Mouse (Mus musculus) fat pad, adult 2 months (tissue): ENCODE results near the gene Metrnl.

ENCODE experiments used
- DNase-seq: peaks from one replicate; pipeline ENCODE4 v3.0.0-alpha.2; 2011; ENCODE audit warnings: low read depth, low spot score; ENCODE audit errors: extremely low read depth

The Metrnl gene

GRCm38 (mm10) chr11:121701244-121701643 lies at the start of gene Metrnl:
TSS of gene Metrnl (plus strand) at chr11:121701544.
- no peak for DNase-seq

GRCm38 (mm10) chr11:121651556-121651955 lies 49.8 kb upstream of the Metrnl start:
- DNase-seq, result no peak

GRCm38 (mm10) chr11:121651983-121652382 lies 49.4 kb upstream of the Metrnl start:
- no peak for DNase-seq

- no peak for DNase-seq
These were observed 48.6 kb upstream of the Metrnl start for GRCm38 (mm10) chr11:121652547-121653305.

GRCm38 (mm10) chr11:121653631-121654030 lies 47.7 kb upstream of the Metrnl start:
- no peak for DNase-seq

GRCm38 (mm10) chr11:121654406-121654945 lies 46.9 kb upstream of the Metrnl start:
- DNase-seq, result no peak

GRCm38 (mm10) chr11:121655166-121655806 lies 46.1 kb upstream of the Metrnl start:
- no peak for DNase-seq

GRCm38 (mm10) chr11:121655807-121656511 lies 45.4 kb upstream of the Metrnl start:
- no peak for DNase-seq

- DNase-seq, result no peak
These were observed 43.2 kb upstream of the Metrnl start for GRCm38 (mm10) chr11:121658151-121658550.

GRCm38 (mm10) chr11:121660604-121661003 lies 40.7 kb upstream of the Metrnl start:
- peak; percentile 58 for DNase-seq

- DNase-seq, result no peak
These were observed 40.2 kb upstream of the Metrnl start for GRCm38 (mm10) chr11:121661116-121661515.

- peak; percentile 90 for DNase-seq
These were observed 33.8 kb upstream of the Metrnl start for GRCm38 (mm10) chr11:121667541-121667940.

- no peak for DNase-seq
These were observed 32.6 kb upstream of the Metrnl start for GRCm38 (mm10) chr11:121668776-121669175.

GRCm38 (mm10) chr11:121670926-121671325 lies 30.4 kb upstream of the Metrnl start:
- DNase-seq, result no peak

GRCm38 (mm10) chr11:121672312-121672989 lies 28.9 kb upstream of the Metrnl start:
- DNase-seq, result no peak

- peak; percentile 94 for DNase-seq
These were observed 28.3 kb upstream of the Metrnl start, which contains the start of gene B3gntl1 for GRCm38 (mm10) chr11:121672990-121673572. TSS of gene B3gntl1 (minus strand) at chr11:121673153.

GRCm38 (mm10) chr11:121673629-121674028 lies 27.7 kb upstream of the Metrnl start:
- DNase-seq, result no peak

GRCm38 (mm10) chr11:121676836-121677235 lies 24.5 kb upstream of the Metrnl start:
- no peak for DNase-seq

GRCm38 (mm10) chr11:121679581-121679980 lies 21.8 kb upstream of the Metrnl start:
- peak; percentile 92 for DNase-seq

- no peak for DNase-seq
These were observed 20.6 kb upstream of the Metrnl start for GRCm38 (mm10) chr11:121680750-121681149.
